Mouse (Mus musculus): Measurements from ENCODE around the gene Pkdcc.

The Pkdcc gene

DNA sequence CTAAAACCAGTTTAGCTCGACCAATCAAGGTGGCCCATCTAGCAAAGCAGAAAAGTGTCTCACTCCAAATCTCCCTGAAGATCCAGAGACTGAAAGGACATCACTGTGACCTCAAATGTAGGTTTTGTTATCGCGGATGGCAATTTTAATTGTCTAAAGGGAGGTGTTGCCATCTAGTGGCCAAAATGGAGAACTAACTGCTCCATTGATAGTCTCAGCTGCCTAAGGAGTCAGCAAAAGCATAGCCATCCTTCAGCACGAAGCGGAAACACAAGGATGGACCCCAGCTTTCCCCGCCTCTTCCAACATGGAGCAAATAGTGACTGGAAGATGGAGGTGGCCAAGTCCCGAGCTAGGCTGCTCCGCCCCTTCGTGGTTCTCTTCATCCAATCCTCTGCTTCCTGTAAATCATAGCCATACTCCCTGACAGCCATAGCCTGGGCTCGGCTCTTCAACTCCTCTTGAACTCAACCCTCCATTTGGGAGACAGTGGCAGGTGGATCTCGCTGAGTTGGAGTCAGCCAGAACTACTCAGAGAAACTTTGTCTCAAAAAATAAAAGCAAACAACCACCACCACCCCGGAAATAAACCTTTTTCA lies 38.1 kb downstream of the Pkdcc start:
- TF ChIP-seq GATA4 (IDR thresholded peaks at IDR 0.05; ENCODE audit: insufficient replicate concordance, low read length), result peak; percentile 59; the same call in 1 of the 2 replicates

GRCm38 (mm10) chr17:83267202-83268128 lies 52.4 kb downstream of the Pkdcc start:
- TF ChIP-seq GATA4 (IDR thresholded peaks at IDR 0.05; ENCODE audit: insufficient replicate concordance, low read length), result no peak

- no peak for TF ChIP-seq GATA4 (IDR thresholded peaks at IDR 0.05; ENCODE audit: insufficient replicate concordance, low read length)
Measured at GRCm38 (mm10) chr17:83271509-83271908, 56.4 kb downstream of the Pkdcc start.

DNA sequence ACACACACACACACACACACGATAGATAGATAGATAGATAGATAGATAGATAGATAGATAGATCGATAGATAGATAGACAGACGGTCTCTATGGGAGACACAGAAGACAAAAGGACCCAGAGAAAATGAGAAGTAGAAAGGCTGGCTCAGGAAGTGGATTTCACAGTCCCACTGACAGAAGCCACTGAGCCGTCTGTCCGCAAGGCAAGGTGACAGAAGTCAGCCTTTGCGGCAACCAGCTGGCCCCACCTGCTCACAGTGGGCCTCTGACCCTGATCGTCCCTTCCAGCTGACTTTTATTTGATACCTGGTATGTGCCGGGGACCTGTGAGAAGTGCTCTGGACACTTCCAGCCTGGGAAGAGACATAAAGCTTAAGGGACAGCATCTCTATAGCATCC lies 57.5 kb downstream of the Pkdcc start:
- TF ChIP-seq GATA4 (IDR thresholded peaks at IDR 0.05; ENCODE audit: insufficient replicate concordance, low read length), result no peak

- TF ChIP-seq GATA4 (IDR thresholded peaks at IDR 0.05; ENCODE audit: insufficient replicate concordance, low read length), result no peak
Measured at GRCm38 (mm10) chr17:83273636-83274035, 58.5 kb downstream of the Pkdcc start.

GRCm38 (mm10) chr17:83274101-83274500 lies 59.0 kb downstream of the Pkdcc start:
- no peak for TF ChIP-seq GATA4 (IDR thresholded peaks at IDR 0.05; ENCODE audit: insufficient replicate concordance, low read length)

Data from liver, adult (tissue).